ENCODE assay signal across 8 mouse cellular contexts in genomic region chr19:19110011-19110768, GRCm38 (mm10). TPM values are rescaled to one million over a fixed set of nuclear protein-coding genes. Genes with fewer than 3 reads are reported as not detected.
DNase-seq lines count a peak whose midpoint lies in the region; ATAC-seq and TF ChIP-seq lines count a peak whose summit lies in the region.

No protein-coding gene starts in this region.

- H3K27me3 ChIP-seq in E14TG2a.4 (ENCODE audit: insufficient read depth, low read length): peaks cover 50% of the 10 kb centered on the region
- peaks cover 23% of the 10 kb centered on the region for H3K27me3 ChIP-seq in forebrain, embryonic 13.5 days

- no peak for TF ChIP-seq CTCF in E14TG2a.4 (conservative IDR thresholded peaks at IDR 0.05; ENCODE audit: low read length)

- peak; percentile 37 to 59 for DNase-seq in adrenal gland, postnatal 36 days
- DNase-seq in left cerebral cortex, adult 11 months (ENCODE audit: low spot score): peak; percentile 24
- peak; percentile 2 for DNase-seq in lung, postnatal 14 days
- DNase-seq in right cerebral cortex, postnatal 36 days (ENCODE audit: low spot score in 2 of 2): peak; percentile 26 to 39
- no peak for DNase-seq in thymus, postnatal 10 days (ENCODE audit: low spot score in 2 of 2)

- peak overlapping the region; percentile 73 for H3K4me3 ChIP-seq in E14TG2a.4 (replicated peaks; ENCODE audit: low read length)
- H3K4me3 ChIP-seq in forebrain, embryonic 13.5 days: peak overlapping the region; percentile 58

- H3K4me1 ChIP-seq in E14TG2a.4 (replicated peaks; ENCODE audit: low read depth, low read length): peaks cover 22% of the 10 kb centered on the region
- H3K4me1 ChIP-seq in forebrain, embryonic 13.5 days: peaks cover 31% of the 10 kb centered on the region

- ATAC-seq in forebrain, embryonic 13.5 days: peak; percentile 61
- ATAC-seq in hematopoietic stem cell, adult 5-6 weeks (replicated peaks in 1 of 2; ENCODE audit: insufficient read depth in 1 of 2, low FRiP score in 2 of 2, low TSS enrichment in 1 of 2, low read depth in 1 of 2, poor library complexity in 2 of 2, severe bottlenecking in 2 of 2): peak; percentile 24 to 29; a peak in 3 of 4 replicates

- WGBS in forebrain, embryonic 13.5 days: 1% methylated on average over 49 of the region's 49 CpGs

- H3K4me2 ChIP-seq in forebrain, embryonic 13.5 days: peak overlapping the region; percentile 89

- no peaks in the 10 kb centered on the region for H3K9me3 ChIP-seq in E14TG2a.4 (ENCODE audit: low read length)
- no peaks in the 10 kb centered on the region for H3K9me3 ChIP-seq in forebrain, embryonic 13.5 days (replicated peaks)

- peak overlapping the region; percentile 65 for H3K27ac ChIP-seq in forebrain, embryonic 13.5 days

- H3K9ac ChIP-seq in forebrain, embryonic 13.5 days: peak overlapping the region; percentile 66

- H3K36me3 ChIP-seq in E14TG2a.4 (ENCODE audit: insufficient read depth, low read length): no peaks in the 10 kb centered on the region
- H3K36me3 ChIP-seq in forebrain, embryonic 13.5 days (ENCODE audit: poor library complexity, severe bottlenecking): no peaks in the 10 kb centered on the region

RNA-seq across cellular contexts. Expression of gene Rorb, which starts 0.8 kb away (rescaled TPM):
- total RNA-seq in adrenal gland, postnatal 36 days (2021): under 1 TPM; 0.23 to 0.26 TPM
- 7.7 and 8.3 TPM in 2 replicates for polyA plus RNA-seq in forebrain, embryonic 13.5 days (2015; fragmentation: Nextera tagmentation; extraction: Ambion mirVana)
- 0.19 TPM in 1 of 2 replicates, not detected in the other for total RNA-seq in hematopoietic stem cell, adult 5-6 weeks (2017)

Comparison
In these comparisons a context has a peak if more than half of its experiments do, and no peak if none do; other contexts are left out.
1. DNase-seq: peak in adrenal gland, postnatal 36 days (2 of 2), left cerebral cortex, adult 11 months (single experiment), lung, postnatal 14 days (single experiment) and right cerebral cortex, postnatal 36 days (2 of 2); none in thymus, postnatal 10 days (0 of 2).